Mouse (Mus musculus) adrenal gland (tissue): ENCODE measurements at regions not wholly inside any gene's neighbourhood (a gene's known extent, or its start where the extent isn't known, plus 50 kb on each side); places are given as distances from the start of the nearest gene placed in this dataset.

ENCODE experiments used
- intact Hi-C: fragments of 180-260 bp; cut with DNase I; formaldehyde crosslinking; loops from one replicate; pipeline ENCODE4 v1.15.1; 2025

- intact Hi-C loops = no loop called here
Measured at GRCm38 (mm10) chr6:49637654-49638053, 184.9 kb upstream of the Npy start.

- intact Hi-C loops = no loop called here
Measured at GRCm38 (mm10) chr6:49641256-49641655, 181.3 kb upstream of the Npy start.

GRCm38 (mm10) chr6:49654541-49655130 lies 167.9 kb upstream of the Npy start:
- intact Hi-C loops = no loop called here

- intact Hi-C loops = no loop called here
Measured at GRCm38 (mm10) chr6:49655241-49655640, 167.3 kb upstream of the Npy start.

GRCm38 (mm10) chr6:49656359-49657280 lies 165.9 kb upstream of the Npy start:
- intact Hi-C loops = no loop called here

- intact Hi-C loops = no loop called here
Measured at GRCm38 (mm10) chr6:49657988-49658387, 164.5 kb upstream of the Npy start.

GRCm38 (mm10) chr6:49670991-49671390 lies 151.5 kb upstream of the Npy start:
- intact Hi-C loops = no loop called here

- intact Hi-C loops = no loop called here
Measured at GRCm38 (mm10) chr6:49671912-49672311, 150.6 kb upstream of the Npy start.

- intact Hi-C loops = no loop called here
Measured at GRCm38 (mm10) chr6:49686776-49687175, 135.7 kb upstream of the Npy start.

GRCm38 (mm10) chr6:49692032-49692539 lies 130.4 kb upstream of the Npy start:
- intact Hi-C loops = no loop called here

GRCm38 (mm10) chr6:49694851-49695250 lies 127.7 kb upstream of the Npy start:
- intact Hi-C loops = no loop called here

GRCm38 (mm10) chr6:49696990-49697389 lies 125.5 kb upstream of the Npy start:
- intact Hi-C loops = no loop called here

- intact Hi-C loops = no loop called here
Measured at GRCm38 (mm10) chr6:49701453-49701852, 121.1 kb upstream of the Npy start.

GRCm38 (mm10) chr6:49712980-49713379 lies 109.5 kb upstream of the Npy start:
- intact Hi-C loops = no loop called here

- intact Hi-C loops = no loop called here
Measured at GRCm38 (mm10) chr6:49716520-49716919, 106.0 kb upstream of the Npy start.

GRCm38 (mm10) chr6:49716945-49717344 lies 105.6 kb upstream of the Npy start:
- intact Hi-C loops = no loop called here

- intact Hi-C loops = no loop called here
Measured at GRCm38 (mm10) chr6:49733191-49733590, 89.3 kb upstream of the Npy start.

GRCm38 (mm10) chr6:49743157-49743556 lies 79.4 kb upstream of the Npy start:
- intact Hi-C loops = no loop called here

GRCm38 (mm10) chr6:49745301-49745700 lies 77.2 kb upstream of the Npy start:
- intact Hi-C loops = no loop called here

GRCm38 (mm10) chr6:49750544-49750943 lies 72.0 kb upstream of the Npy start:
- intact Hi-C loops = loop anchor here (5.0 kb wide), 1 partner anchor 233 kb away; no protein-coding TSS in a partner anchor

- intact Hi-C loops = no loop called here
Measured at GRCm38 (mm10) chr6:49759614-49760013, 62.9 kb upstream of the Npy start.

- intact Hi-C loops = no loop called here
Measured at GRCm38 (mm10) chr6:49764746-49765145, 57.8 kb upstream of the Npy start.
